Mouse (Mus musculus) erythroblast, embryonic 14.5 days (primary cell): ENCODE measurements around the gene Prdm16.

Experiments
- GATA1 ChIP-seq: IDR thresholded peaks from 2 replicates; pipeline ENCODE4 v1.6.1; 2012; ENCODE audit warnings: low read length, inconsistent platforms, mixed read lengths
- TAL1 ChIP-seq: IDR thresholded peaks from 3 replicates; pipeline ENCODE4 v1.6.1; 2012; ENCODE audit warnings: low read length, inconsistent platforms, mixed read lengths

GRCm38 (mm10) chr4:154675441-154676000 is 38.8 kb upstream of the Prdm16 start:
- TF ChIP-seq TAL1 (no peak), GATA1 (no peak)
